8 mouse cellular contexts compared by ENCODE assay signal in the genomic region with DNA sequence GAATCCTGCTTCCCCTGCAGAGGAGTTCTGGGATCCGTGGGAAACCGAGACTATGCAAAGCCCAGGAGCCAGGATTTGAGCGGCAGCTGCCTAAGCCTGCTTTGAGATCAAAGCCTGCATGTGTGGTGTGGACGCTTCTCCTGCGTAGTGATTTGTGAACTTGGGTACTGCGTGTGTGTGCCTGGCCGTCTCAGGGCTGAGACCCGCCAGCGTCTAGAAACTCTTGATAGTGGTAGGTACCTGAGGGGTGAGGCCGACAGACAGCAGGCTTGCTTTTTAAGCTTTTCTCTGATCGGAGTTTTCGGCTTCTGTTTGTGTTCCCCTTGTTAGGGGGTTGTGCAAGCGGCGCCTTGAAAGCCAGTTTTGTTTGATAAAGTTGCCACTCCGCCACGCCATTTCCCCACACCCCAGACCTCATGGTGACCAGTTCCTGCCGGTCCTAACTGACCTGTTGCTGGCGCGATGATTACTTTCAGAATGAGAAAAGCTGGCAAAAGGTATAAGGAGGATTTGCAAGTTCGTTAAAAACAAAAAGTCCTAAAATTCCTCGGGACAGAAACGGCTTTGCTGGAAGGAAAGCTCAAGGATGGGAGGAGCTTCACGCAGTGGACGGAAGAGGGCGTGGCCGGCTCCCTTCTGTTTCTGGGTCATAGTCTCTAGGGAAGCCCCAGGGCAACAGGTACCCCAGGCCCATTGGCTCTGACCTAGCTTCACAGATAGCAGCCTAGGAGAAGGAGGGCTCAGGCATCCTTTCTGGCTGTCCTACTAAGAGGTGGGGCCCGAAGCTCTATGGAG. TPM values are rescaled to one million over a fixed set of nuclear protein-coding genes. Genes with fewer than 3 reads are reported as not detected.
A peak's percentile ranks its signal among the peaks of the same experiment; 100 is the strongest.
DNase-seq lines count a peak whose midpoint lies in the region; ATAC-seq lines count a peak whose summit lies in the region.

No protein-coding gene starts in this region.

- peak overlapping the region; percentile 78 for H3K27ac ChIP-seq in heart, embryonic 11.5 days (ENCODE audit: low read depth, low read length)
- peak overlapping the region; percentile 68 for H3K27ac ChIP-seq in kidney, embryonic 15.5 days

- no peaks in the 10 kb centered on the region for H3K9me3 ChIP-seq in heart, embryonic 11.5 days (replicated peaks; ENCODE audit: control insufficient read depth, low read length)
- no peaks in the 10 kb centered on the region for H3K9me3 ChIP-seq in kidney, embryonic 15.5 days (replicated peaks)

- 2% methylated on average over 27 of the region's 27 CpGs for WGBS in heart, embryonic 11.5 days (ENCODE audit: insufficient replicate concordance)
- WGBS in kidney, embryonic 15.5 days = 2% methylated on average over 27 of the region's 27 CpGs

- intact Hi-C loops in left cerebral cortex, postnatal 14 days (cut with DNase I) = no loop called here

- DNase-seq in adrenal gland, adult (ENCODE audit: inconsistent age in 2 of 2, low spot score in 1 of 2) = peak; percentile 82 to 94
- no peak for DNase-seq in adrenal gland, postnatal 4 days (ENCODE audit: low spot score in 2 of 2)
- peak; percentile 68 for DNase-seq in embryo, embryonic 10.5 days (ENCODE audit: low spot score)
- DNase-seq in lung, postnatal 36 days = peak; percentile 78
- peak; percentile 46 for DNase-seq in spleen, adult 12 weeks (ENCODE audit: low spot score)
- no peak for DNase-seq in left cerebral cortex, postnatal 14 days (ENCODE audit: low spot score in 2 of 2)

- peaks cover 8% of the 10 kb centered on the region; the same call in 1 of the 2 replicates for H3K4me1 ChIP-seq in heart, embryonic 11.5 days (ENCODE audit: control insufficient read depth, insufficient read depth, low read length)
- peaks cover 16% of the 10 kb centered on the region for H3K4me1 ChIP-seq in kidney, embryonic 15.5 days

- peak overlapping the region; percentile 77 for H3K9ac ChIP-seq in heart, embryonic 11.5 days (ENCODE audit: low read depth, low read length)
- H3K9ac ChIP-seq in kidney, embryonic 15.5 days = peak overlapping the region; percentile 65

- peak; percentile 16; the same call in 1 of the 2 replicates for ATAC-seq in heart, embryonic 11.5 days (replicated peaks; ENCODE audit: insufficient number of reproducible peaks, low FRiP score, low TSS enrichment)
- peak; percentile 68 for ATAC-seq in kidney, embryonic 15.5 days (replicated peaks; ENCODE audit: low FRiP score)

- peak overlapping the region; percentile 58 for H3K4me3 ChIP-seq in heart, embryonic 11.5 days (ENCODE audit: low read depth, low read length)
- H3K4me3 ChIP-seq in kidney, embryonic 15.5 days (replicated peaks) = peak overlapping the region; percentile 51

- peak overlapping the region; percentile 83 for H3K4me2 ChIP-seq in heart, embryonic 11.5 days
- H3K4me2 ChIP-seq in kidney, embryonic 15.5 days = peak overlapping the region; percentile 98

- H3K36me3 ChIP-seq in heart, embryonic 11.5 days (ENCODE audit: control insufficient read depth, insufficient read depth, low read length) = no peaks in the 10 kb centered on the region
- H3K36me3 ChIP-seq in kidney, embryonic 15.5 days = no peaks in the 10 kb centered on the region

- H3K27me3 ChIP-seq in heart, embryonic 11.5 days (ENCODE audit: control insufficient read depth, insufficient read depth, low read length) = no peaks in the 10 kb centered on the region
- no peaks in the 10 kb centered on the region for H3K27me3 ChIP-seq in kidney, embryonic 15.5 days

RNA-seq across cellular contexts. Expression of gene Mcat, which starts 0.5 kb away (rescaled TPM):
- 10 to 100 TPM; 38.1 to 43.3 TPM for total RNA-seq in adrenal gland, postnatal 4 days (2021)
- 28.3 and 30.3 TPM in 2 replicates for polyA plus RNA-seq in heart, embryonic 11.5 days (2014; fragmentation: Nextera tagmentation; extraction: Ambion mirVana)
- polyA plus RNA-seq in kidney, embryonic 15.5 days (2015; fragmentation: Nextera tagmentation; extraction: Ambion mirVana) = 35.1 and 36.6 TPM in 2 replicates
- 10 to 100 TPM; 29.0 to 31.1 TPM for total RNA-seq in left cerebral cortex, postnatal 14 days (2021)

RNA-seq across cellular contexts. Expression of gene Tspo, which starts 0.7 kb away (rescaled TPM):
- total RNA-seq in adrenal gland, postnatal 4 days (2021) = 100 to 1,000 TPM; 168 to 169 TPM
- 129 and 136 TPM in 2 replicates for polyA plus RNA-seq in heart, embryonic 11.5 days (2014; fragmentation: Nextera tagmentation; extraction: Ambion mirVana)
- 69.2 and 77.2 TPM in 2 replicates for polyA plus RNA-seq in kidney, embryonic 15.5 days (2015; fragmentation: Nextera tagmentation; extraction: Ambion mirVana)
- total RNA-seq in left cerebral cortex, postnatal 14 days (2021) = 1 to 10 TPM; 2.4 to 2.8 TPM

RNA-seq across cellular contexts. Expression of gene Ttll12, which starts 30.9 kb away (rescaled TPM):
- total RNA-seq in adrenal gland, postnatal 4 days (2021) = 10 to 100 TPM; 26.1 to 26.8 TPM
- polyA plus RNA-seq in heart, embryonic 11.5 days (2014; fragmentation: Nextera tagmentation; extraction: Ambion mirVana) = 30.4 and 31.1 TPM in 2 replicates
- 35.2 and 38.6 TPM in 2 replicates for polyA plus RNA-seq in kidney, embryonic 15.5 days (2015; fragmentation: Nextera tagmentation; extraction: Ambion mirVana)
- total RNA-seq in left cerebral cortex, postnatal 14 days (2021) = 10 to 100 TPM; 16.2 to 17.2 TPM

RNA-seq across cellular contexts. Expression of gene Bik, which starts 37.4 kb away (rescaled TPM):
- total RNA-seq in adrenal gland, postnatal 4 days (2021) = 1 to 10 TPM; 8.2 to 9.1 TPM
- 31.5 and 33.0 TPM in 2 replicates for polyA plus RNA-seq in heart, embryonic 11.5 days (2014; fragmentation: Nextera tagmentation; extraction: Ambion mirVana)
- polyA plus RNA-seq in kidney, embryonic 15.5 days (2015; fragmentation: Nextera tagmentation; extraction: Ambion mirVana) = 10.6 and 11.0 TPM in 2 replicates
- total RNA-seq in left cerebral cortex, postnatal 14 days (2021) = not detected

RNA-seq across cellular contexts. Expression of gene Ttll1, which starts 53.4 kb away (rescaled TPM):
- 10 to 100 TPM in 1 of 2 experiments, 1 to 10 TPM in 1; 9.8 to 11.3 TPM for total RNA-seq in adrenal gland, postnatal 4 days (2021)
- polyA plus RNA-seq in heart, embryonic 11.5 days (2014; fragmentation: Nextera tagmentation; extraction: Ambion mirVana) = 18.7 and 20.4 TPM in 2 replicates
- polyA plus RNA-seq in kidney, embryonic 15.5 days (2015; fragmentation: Nextera tagmentation; extraction: Ambion mirVana) = 25.3 and 28.7 TPM in 2 replicates
- total RNA-seq in left cerebral cortex, postnatal 14 days (2021) = 10 to 100 TPM; 53.9 to 56.3 TPM

Comparison
In these comparisons a context has a peak if more than half of its experiments do, and no peak if none do; other contexts are left out.
1. DNase-seq: peak in adrenal gland, adult (2 of 2), embryo, embryonic 10.5 days (single experiment), lung, postnatal 36 days (single experiment) and spleen, adult 12 weeks (single experiment); none in adrenal gland, postnatal 4 days (0 of 2) and left cerebral cortex, postnatal 14 days (0 of 2).
2. RNA of gene Tspo, which starts 0.7 kb away (total RNA-seq): 168 to 169 TPM in adrenal gland, postnatal 4 days; 2.4 to 2.8 TPM in left cerebral cortex, postnatal 14 days; every median in the first group is over 10 times any median in the second.